Mouse (Mus musculus) adrenal gland, adult 8-10 months (tissue): ENCODE measurements around the gene Galt. TPM values are rescaled to one million over a fixed set of nuclear protein-coding genes. Genes with fewer than 3 reads are reported as not detected.
"Not testable (repeated sequence)": the region's sequence is repeated elsewhere in the genome, so short reads cannot be mapped to it uniquely, and the experiment has no call there.

Source experiments
- DNase-seq: peaks from one replicate; pipeline ENCODE4 v3.0.0; 2022
- total RNA-seq, 4 experiments: library from RNA; stranded (reverse); gene quantifications; 2 replicates each; pipeline ENCODE4 v1.2.4; 2022

Gene Galt
- total RNA-seq, 4 experiments from 2014 or later = 40.1 to 62.7 (median 51.0) TPM

DNA sequence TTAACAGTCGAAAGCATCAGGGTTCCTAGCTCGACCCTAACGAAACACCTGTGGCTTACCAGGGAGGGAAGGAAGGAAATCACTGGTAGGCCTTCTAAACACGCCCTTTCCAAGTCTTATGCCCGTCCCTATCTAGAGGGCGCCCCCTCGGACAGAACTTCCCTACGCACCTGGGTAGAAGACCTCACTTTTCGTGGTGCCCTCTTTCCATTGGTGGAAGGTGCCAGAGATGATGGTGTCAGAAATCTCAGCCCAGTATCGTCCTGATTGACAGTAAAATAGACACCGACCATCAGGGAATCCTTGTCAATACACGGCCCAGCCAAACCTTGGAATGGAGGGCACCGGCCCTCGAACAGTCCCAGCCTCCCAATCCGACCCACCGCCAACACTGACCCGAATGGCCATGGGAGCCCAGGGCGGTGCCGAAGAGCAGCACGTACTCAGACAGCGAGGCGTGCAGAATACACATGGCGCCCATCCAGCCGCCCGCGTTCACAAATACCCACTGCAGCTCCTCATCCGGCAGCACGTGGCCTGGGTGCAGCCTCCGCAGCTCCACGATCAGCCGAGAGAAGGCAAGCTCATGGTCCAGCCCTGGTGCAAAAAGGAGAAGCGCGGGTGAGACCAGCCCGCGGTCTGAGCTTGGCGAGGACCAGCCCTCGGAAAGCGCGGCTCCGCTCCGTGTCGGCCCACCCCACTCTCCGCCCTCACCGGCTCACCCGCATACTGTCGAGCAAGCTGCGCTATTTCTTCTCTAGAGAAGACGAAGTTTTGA, 14.5 kb upstream of the Galt start:
- peak; percentile 60 for DNase-seq

- DNase-seq = peak; percentile 93
Observed at GRCm38 (mm10) chr4:41741158-41741560, 13.9 kb upstream of the Galt start.

GRCm38 (mm10) chr4:41744131-41744530, 10.9 kb upstream of the Galt start:
- no peak for DNase-seq

GRCm38 (mm10) chr4:41745021-41745420, 10.0 kb upstream of the Galt start:
- no peak for DNase-seq

- DNase-seq = peak; percentile 86
Observed at GRCm38 (mm10) chr4:41755338-41756305, 594 bp downstream of the Galt start, which contains the start of gene Sigmar1. Sigmar1 (minus strand) TSS chr4:41756157.

DNA sequence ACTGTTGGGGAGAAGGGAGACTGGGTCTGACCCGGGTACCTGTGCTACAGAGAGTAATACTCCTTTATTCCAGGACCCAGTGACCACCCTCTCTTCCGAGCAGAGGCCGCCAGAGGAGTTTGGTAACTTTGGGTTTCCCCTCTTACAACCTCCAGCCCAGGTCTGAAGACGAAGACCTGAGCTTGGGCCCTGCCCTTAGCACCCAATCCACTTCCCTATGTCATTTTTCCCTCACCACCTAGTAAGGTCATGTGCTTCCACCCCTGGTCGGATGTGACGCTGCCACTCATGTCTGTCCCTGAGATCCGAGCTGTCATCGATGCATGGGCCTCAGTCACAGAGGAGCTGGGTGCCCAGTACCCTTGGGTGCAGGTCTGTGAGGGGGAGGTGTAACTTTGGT, 1.4 kb downstream of the Galt start:
- DNase-seq = no peak

- no peak for DNase-seq
Observed at GRCm38 (mm10) chr4:41757321-41757720, 2.3 kb downstream of the Galt start.

DNA sequence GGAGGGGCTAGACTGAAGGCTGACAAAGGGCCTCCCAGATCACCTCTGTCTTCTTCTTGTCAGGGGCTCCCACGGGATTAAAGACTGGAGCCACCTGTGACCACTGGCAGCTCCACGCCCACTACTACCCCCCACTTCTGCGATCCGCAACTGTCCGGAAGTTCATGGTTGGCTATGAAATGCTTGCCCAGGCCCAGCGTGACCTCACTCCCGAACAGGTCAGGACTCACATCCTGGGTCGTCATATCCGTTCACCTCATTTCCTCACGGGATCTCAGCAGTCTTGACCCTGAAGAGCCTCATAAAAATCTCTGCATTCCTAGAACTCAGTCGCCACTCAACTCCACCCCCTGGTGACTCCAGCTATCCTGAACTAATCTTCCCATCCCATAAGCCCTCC, 3.0 kb downstream of the Galt start:
- DNase-seq = no peak

DNA sequence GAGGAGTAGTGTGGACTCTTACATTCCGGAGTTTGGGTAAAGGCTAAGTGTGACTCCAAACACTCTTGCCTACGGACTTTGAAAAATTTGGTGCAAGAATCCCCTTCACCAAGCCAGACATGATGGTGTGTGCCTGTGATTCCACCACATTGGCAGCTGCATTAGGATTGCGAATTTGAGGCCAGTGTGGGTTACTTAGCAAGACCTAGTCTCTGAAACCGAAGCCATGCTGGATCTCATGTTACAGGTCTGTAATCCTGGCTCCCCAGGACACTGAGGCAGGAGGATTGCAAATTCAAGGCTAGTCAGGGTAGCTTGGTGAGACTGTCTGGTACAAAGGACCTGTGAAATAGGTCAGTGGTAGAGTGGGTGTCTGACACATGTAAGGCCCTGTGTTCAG, 3.7 kb downstream of the Galt start:
- no peak for DNase-seq

DNA sequence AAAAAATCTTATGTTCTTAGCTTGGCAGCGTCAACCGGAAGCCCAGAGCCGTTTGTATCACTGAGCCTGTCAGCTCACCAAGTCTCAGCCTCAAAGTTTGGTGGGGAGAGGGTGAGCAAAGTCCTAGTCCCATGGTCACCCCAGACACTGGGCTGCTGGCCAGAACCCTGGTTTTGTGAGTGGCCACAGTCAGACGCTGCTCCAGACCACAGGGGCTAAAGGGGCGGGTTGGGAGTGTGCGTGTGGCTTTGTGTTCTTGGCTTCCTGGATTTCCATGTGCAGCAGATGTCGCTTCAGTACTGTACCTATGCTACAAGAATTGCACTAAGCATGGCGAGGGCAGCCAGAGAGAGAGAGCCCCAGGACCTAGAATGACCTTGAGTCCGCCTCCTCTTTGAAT, 4.2 kb downstream of the Galt start:
- DNase-seq = no peak

DNA sequence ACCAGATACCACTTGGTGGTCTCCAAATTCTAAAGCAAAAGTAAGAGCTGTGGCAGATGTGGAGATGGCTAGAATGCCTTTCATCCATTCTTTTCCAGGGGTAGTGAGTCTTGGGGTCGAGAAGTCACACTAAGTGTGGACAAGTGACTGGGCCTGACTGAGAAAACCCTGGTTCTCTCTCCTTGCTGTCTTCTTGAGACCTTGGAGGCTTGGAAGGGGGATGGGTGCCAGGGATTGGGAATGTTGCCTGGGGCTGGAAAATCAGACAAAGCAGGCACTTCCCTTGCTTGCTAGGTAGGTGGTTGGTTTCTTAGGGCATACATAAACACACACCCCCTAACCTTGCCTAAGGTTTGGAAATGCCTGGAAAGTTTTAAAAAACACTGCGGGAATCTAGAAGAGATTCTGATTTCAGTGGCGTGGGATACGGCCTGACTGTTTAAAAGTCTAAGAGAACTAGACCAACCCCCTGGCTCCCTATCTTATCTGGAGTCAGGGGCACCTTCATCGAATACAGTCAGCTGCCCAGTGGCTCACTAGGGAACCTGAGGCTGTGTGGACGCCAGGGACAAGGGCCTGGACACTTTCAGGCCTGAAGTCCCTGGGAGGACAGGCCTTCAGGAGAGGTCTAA, 4.7 kb downstream of the Galt start:
- DNase-seq = no peak

DNA sequence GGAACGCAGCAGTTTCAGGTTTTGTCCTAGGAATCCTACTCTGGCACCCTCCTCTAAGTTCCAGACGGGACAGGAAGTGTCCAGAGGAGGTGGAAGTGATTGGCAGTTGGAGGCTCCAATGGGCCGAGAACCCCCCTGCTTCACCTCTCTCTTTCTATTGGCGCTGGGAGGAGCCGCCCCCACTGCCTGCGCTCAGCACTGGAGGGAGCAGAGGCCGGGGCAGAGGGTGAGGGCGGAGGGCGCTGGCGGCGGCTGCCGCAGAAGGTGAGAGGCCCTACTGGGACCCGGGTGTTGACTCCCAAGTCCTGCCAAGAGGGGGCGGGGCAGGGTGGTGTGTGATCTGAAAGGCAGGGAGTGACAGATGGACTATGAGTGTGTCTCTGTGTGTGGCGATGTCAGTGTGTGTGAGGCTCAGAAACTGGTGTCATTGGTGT, 5.3 kb downstream of the Galt start:
- DNase-seq = peak; percentile 94

- no peak for DNase-seq
Observed at GRCm38 (mm10) chr4:41760911-41761310, 5.9 kb downstream of the Galt start.

DNA sequence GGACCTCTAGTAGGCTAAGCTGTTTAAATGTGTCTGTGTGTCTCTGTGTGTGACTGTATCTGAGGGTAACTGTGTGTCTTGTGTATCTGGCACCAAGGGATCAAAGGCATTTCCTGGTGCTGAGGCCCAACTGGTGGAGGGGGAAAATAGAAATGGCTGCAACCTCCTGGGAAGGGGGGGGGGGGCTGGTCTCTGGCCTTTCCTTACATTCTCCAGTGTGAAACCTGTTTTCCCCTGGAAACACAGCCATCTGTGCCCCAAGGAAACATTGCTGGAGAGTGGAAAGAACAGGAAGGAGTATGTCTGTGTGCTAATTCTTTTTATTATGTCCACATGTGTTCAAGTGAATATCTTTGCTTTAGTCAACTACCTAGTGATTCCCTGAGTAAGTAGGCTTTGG, 6.7 kb downstream of the Galt start:
- DNase-seq = no peak

- no peak for DNase-seq
Observed at GRCm38 (mm10) chr4:41762099-41762687, 7.2 kb downstream of the Galt start.

GRCm38 (mm10) chr4:41762688-41763114, 7.7 kb downstream of the Galt start:
- not testable (repeated sequence) for DNase-seq

DNA sequence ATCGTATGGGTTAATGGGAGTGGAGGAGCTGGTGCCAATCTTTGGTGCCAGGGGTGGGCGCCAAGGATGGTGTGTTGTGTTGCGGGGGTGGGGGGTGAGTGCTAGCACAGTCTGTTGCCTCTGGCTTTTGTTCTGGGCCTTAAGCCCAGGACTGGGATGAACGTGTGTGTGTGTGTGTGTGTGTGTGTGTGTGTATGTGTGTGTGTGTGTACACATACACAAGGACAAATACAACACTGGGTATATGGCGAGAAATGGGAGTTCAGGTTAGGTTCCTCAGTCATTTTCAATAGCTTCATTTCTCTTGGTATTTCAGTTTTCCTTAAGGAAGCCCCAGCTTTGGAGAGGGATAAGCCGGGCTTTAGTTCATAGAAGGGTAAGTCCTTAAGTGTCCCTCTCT, 8.1 kb downstream of the Galt start:
- not testable (repeated sequence) for DNase-seq

DNA sequence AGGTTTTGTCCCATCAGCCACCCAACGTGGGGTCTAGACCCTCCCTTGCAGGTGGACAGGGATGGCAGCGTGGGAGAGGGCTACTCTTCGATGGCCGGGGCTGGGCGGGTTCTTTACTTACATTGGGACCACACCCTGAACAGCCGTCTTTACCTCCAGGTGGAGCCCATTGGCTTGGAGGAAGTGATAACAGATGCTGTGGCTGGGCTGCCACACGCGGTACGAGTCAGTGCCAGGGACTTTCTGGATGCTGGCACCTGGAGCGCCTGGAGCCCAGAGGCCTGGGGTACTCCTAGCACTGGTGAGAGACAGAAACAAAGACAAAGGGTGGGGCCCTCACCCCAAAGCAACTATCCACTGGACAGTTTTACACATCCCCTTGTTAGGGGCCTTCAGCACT, 12.3 kb downstream of the Galt start:
- not testable (repeated sequence) for DNase-seq

DNA sequence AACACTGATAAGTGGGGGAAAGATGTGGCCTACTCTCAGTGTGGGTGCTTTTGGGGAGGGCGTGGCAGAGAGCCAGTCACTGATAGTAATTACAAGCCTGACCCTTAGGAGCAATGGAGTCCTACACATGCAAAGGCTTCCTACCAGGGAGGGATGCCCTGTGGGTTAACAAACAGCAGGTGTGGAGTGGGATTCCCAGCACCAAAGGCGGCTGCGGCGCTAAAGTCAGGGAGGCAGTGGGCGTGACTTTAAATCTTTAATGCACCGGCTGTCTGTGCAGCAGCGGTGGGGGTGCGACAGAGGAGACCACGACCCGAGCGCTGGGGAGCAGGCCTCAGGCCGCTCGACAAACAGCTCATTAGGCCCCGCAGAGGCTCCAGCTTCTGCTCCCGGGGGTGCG, 17.9 kb downstream of the Galt start:
- DNase-seq = not testable (repeated sequence)

GRCm38 (mm10) chr4:41773502-41773901, 18.5 kb downstream of the Galt start:
- peak; percentile 81 for DNase-seq

- peak; percentile 87 for DNase-seq
Observed at GRCm38 (mm10) chr4:41774002-41774401, 19.0 kb downstream of the Galt start, which contains the start of gene Ccl27a. Ccl27a (minus strand) TSS chr4:41774247.

DNA sequence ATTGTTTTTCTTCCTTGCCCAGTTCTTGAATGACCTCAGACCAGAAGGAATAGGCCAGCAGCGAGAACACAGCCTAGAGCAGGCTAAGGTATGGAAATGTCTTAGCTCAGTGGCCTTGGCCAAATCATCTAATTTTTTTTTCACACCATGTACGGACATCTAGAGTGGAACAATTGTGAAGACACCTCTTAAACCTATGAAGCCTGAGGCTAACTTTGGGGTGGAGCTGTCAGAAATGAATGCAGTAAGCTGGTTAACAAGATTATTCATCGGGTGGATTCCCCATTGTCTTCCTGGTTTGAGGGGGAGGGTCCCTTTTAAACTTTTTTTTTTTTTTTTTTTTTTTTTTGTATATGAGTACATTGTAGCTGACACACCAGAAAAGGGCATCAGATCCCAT, 19.5 kb downstream of the Galt start:
- DNase-seq = not testable (repeated sequence)
